Mouse (Mus musculus) lung, adult 2 months (tissue): ENCODE results near the gene Cav2.

Experiments used
- CTCF ChIP-seq: fragments of 200-500 bp; IDR thresholded peaks from 2 replicates; pipeline ENCODE4 v1.5.1; 2011; ENCODE audit warnings: mild to moderate bottlenecking, low read length, control low read depth; ENCODE audit not compliant: insufficient read depth
- POLR2A ChIP-seq: fragments of 200-500 bp; IDR thresholded peaks from 2 replicates; pipeline ENCODE4 v1.6.1; 2011; ENCODE audit warnings: low read depth, mild to moderate bottlenecking, control low read depth, low read length, borderline replicate concordance; ENCODE audit errors: extremely low read depth

- TF ChIP-seq CTCF (no peak), POLR2A (no peak)
Measured at GRCm38 (mm10) chr6:17309260-17309659, 28.3 kb downstream of the Cav2 start.
